Mouse (Mus musculus): Measurements from ENCODE around the gene Mpp3. TPM values are rescaled to one million over a fixed set of nuclear protein-coding genes. Genes with fewer than 3 reads are reported as not detected.
A peak's percentile ranks its signal among the peaks of the same experiment; 100 is the strongest.

The Mpp3 gene
- total and polyA plus RNA-seq, 3 experiments: 0.12 to 3.8 (median 0.31) TPM

DNA sequence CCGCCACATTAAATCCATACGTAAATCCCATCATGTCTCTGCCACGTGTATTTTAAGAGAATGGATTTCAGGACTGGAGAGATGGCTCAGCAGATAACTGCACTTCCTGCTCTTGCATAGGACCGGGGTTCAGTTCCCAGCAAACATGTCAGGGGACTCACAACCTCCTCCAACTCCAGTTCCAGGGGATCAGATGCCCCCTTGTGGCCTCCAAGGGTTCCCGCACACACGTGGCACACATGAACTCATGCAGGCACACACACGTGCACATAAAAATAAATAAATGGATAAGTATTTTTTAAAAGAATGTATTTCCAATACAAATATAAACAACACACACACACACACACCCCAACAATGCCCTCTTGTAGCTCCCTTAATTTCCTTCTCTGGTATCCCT, 51.3 kb downstream of the Mpp3 start:
- peaks cover 4% of the 10 kb centered on the region for H3K9me3 ChIP-seq (replicated peaks; ENCODE audit: low read length)
- no peaks in the 10 kb centered on the region for H3K79me2 ChIP-seq (replicated peaks; ENCODE audit: control insufficient read depth, extremely low read depth, insufficient read depth, poor library complexity, severe bottlenecking)
- dilution Hi-C loops (cut with MboI; ENCODE audit: extremely low pct_ligation_motif_present, extremely low pct_unique_long_range_greater_than_20kb, low sequenced_read_pairs) (no loop called here), in situ Hi-C loops (cut with MboI; ENCODE audit: low pct_ligation_motif_present, low pct_unique_long_range_greater_than_20kb, low sequenced_read_pairs) (no loop called here)
- H3K9ac ChIP-seq (ENCODE audit: insufficient read depth, low read depth): no peak overlapping the region
- H3K4me2 ChIP-seq (ENCODE audit: insufficient read depth, low read depth, poor library complexity, severe bottlenecking): no peak overlapping the region
- H3K4me3 ChIP-seq (replicated peaks in 1 of 3; ENCODE audit: low read depth in 2 of 3, low read length in 2 of 3, poor library complexity in 1 of 3): no peak overlapping the region
- H3K27me3 ChIP-seq (replicated peaks): no peaks in the 10 kb centered on the region
- H3K27ac ChIP-seq (ENCODE audit: insufficient read depth, low read depth): no peak overlapping the region
- H3K4me1 ChIP-seq (ENCODE audit: control insufficient read depth in 1 of 2, insufficient read depth in 2 of 2): peaks cover 5 to 31% of the 10 kb centered on the region in 2 experiments; a peak in 3 of 4 replicates
- DNase-seq (ENCODE audit: extremely low read depth): no peak
- TF ChIP-seq CTCF (conservative IDR thresholded peaks at IDR 0.05 in 1 of 2, IDR thresholded peaks at IDR 0.05 in 1 of 2; ENCODE audit: low read depth in 2 of 2, low read length in 2 of 2) (peak in 1 of 2 experiments; percentile 18; a peak in 2 of 4 replicates), NELFE (IDR thresholded peaks at IDR 0.05; ENCODE audit: low read depth, low read length) (no peak)
- peaks cover 26 to 88% of the 10 kb centered on the region in 2 experiments for H3K36me3 ChIP-seq (replicated peaks in 1 of 2; ENCODE audit: control insufficient read depth in 1 of 2, insufficient read depth in 1 of 2, low read length in 1 of 2)

GRCm38 (mm10) chr11:101974923-101975322, 53.3 kb downstream of the Mpp3 start:
- H3K4me3 ChIP-seq (replicated peaks in 1 of 3; ENCODE audit: low read depth in 2 of 3, low read length in 2 of 3, poor library complexity in 1 of 3): no peak overlapping the region
- TF ChIP-seq ETS1 (conservative IDR thresholded peaks at IDR 0.05; ENCODE audit: low read depth, low read length) (no peak), CTCF (conservative IDR thresholded peaks at IDR 0.05 in 1 of 2, IDR thresholded peaks at IDR 0.05 in 1 of 2; ENCODE audit: low read depth in 2 of 2, low read length in 2 of 2) (peak in 1 of 2 experiments; percentile 53; a peak in 2 of 4 replicates)
- H3K79me2 ChIP-seq (replicated peaks; ENCODE audit: control insufficient read depth, extremely low read depth, insufficient read depth, poor library complexity, severe bottlenecking): no peaks in the 10 kb centered on the region
- no peak for DNase-seq (ENCODE audit: extremely low read depth)
- no peak overlapping the region for H3K27ac ChIP-seq (ENCODE audit: insufficient read depth, low read depth)
- dilution Hi-C loops (cut with MboI; ENCODE audit: extremely low pct_ligation_motif_present, extremely low pct_unique_long_range_greater_than_20kb, low sequenced_read_pairs) (no loop called here), in situ Hi-C loops (cut with MboI; ENCODE audit: low pct_ligation_motif_present, low pct_unique_long_range_greater_than_20kb, low sequenced_read_pairs) (loop anchor here (5.0 kb wide), 1 partner anchor 163 kb away; no protein-coding TSS in a partner anchor)
- H3K9ac ChIP-seq (ENCODE audit: insufficient read depth, low read depth): no peak overlapping the region
- no peaks in the 10 kb centered on the region for H3K27me3 ChIP-seq (replicated peaks)
- H3K4me2 ChIP-seq (ENCODE audit: insufficient read depth, low read depth, poor library complexity, severe bottlenecking): no peak overlapping the region
- peaks cover 12 to 70% of the 10 kb centered on the region in 2 experiments for H3K36me3 ChIP-seq (replicated peaks in 1 of 2; ENCODE audit: control insufficient read depth in 1 of 2, insufficient read depth in 1 of 2, low read length in 1 of 2)
- peaks cover 6 to 32% of the 10 kb centered on the region in 2 experiments; a peak in 3 of 4 replicates for H3K4me1 ChIP-seq (ENCODE audit: control insufficient read depth in 1 of 2, insufficient read depth in 2 of 2)
- peaks cover 4% of the 10 kb centered on the region for H3K9me3 ChIP-seq (replicated peaks; ENCODE audit: low read length)

- in situ Hi-C loops (cut with MboI; ENCODE audit: low pct_ligation_motif_present, low pct_unique_long_range_greater_than_20kb, low sequenced_read_pairs): loop anchor here (5.0 kb wide), 1 partner anchor 162 kb away; no protein-coding TSS in a partner anchor
- no peak for TF ChIP-seq UBTF (IDR thresholded peaks at IDR 0.05; ENCODE audit: low read depth, low read length)
- TF ChIP-seq CHD1 (IDR thresholded peaks at IDR 0.05; ENCODE audit: low read depth, low read length): no peak
- TF ChIP-seq TCF12 (IDR thresholded peaks at IDR 0.05; ENCODE audit: low read depth, low read length): no peak
- no peak for TF ChIP-seq MAX (IDR thresholded peaks at IDR 0.05; ENCODE audit: low read length)
- TF ChIP-seq IRF4 (IDR thresholded peaks at IDR 0.05; ENCODE audit: low read depth, low read length): no peak
- Histone ChIP-seq H3K9me3 (replicated peaks; ENCODE audit: low read length) (peaks cover 4% of the 10 kb centered on the region), H3K27ac (ENCODE audit: insufficient read depth, low read depth) (no peak overlapping the region), H3K9ac (ENCODE audit: insufficient read depth, low read depth) (no peak overlapping the region), H3K79me2 (replicated peaks; ENCODE audit: control insufficient read depth, extremely low read depth, insufficient read depth, poor library complexity, severe bottlenecking) (no peaks in the 10 kb centered on the region), H3K4me1 (ENCODE audit: control insufficient read depth in 1 of 2, insufficient read depth in 2 of 2) (peaks cover 6 to 32% of the 10 kb centered on the region in 2 experiments; a peak in 3 of 4 replicates), H3K27me3 (replicated peaks) (no peaks in the 10 kb centered on the region), H3K4me2 (ENCODE audit: insufficient read depth, low read depth, poor library complexity, severe bottlenecking) (no peak overlapping the region), H3K36me3 (replicated peaks in 1 of 2; ENCODE audit: control insufficient read depth in 1 of 2, insufficient read depth in 1 of 2, low read length in 1 of 2) (peaks cover 7 to 63% of the 10 kb centered on the region in 2 experiments), H3K4me3 (replicated peaks in 1 of 3; ENCODE audit: low read depth in 2 of 3, low read length in 2 of 3, poor library complexity in 1 of 3) (no peak overlapping the region)
- dilution Hi-C loops (cut with MboI; ENCODE audit: extremely low pct_ligation_motif_present, extremely low pct_unique_long_range_greater_than_20kb, low sequenced_read_pairs): no loop called here
- DNase-seq (ENCODE audit: extremely low read depth): no peak
Observed at GRCm38 (mm10) chr11:101974181-101974580, 54.1 kb downstream of the Mpp3 start.

All from CH12.LX (cell line).